Mouse (Mus musculus): Measurements from ENCODE around the gene Irf2bp1.

Gene Irf2bp1

GRCm38 (mm10) chr7:19000421-19000820 is 3.4 kb upstream of the Irf2bp1 start:
- DNase-seq (ENCODE audit: low read depth, low spot score) = no peak

- DNase-seq (ENCODE audit: low read depth, low spot score) = no peak
Observed at GRCm38 (mm10) chr7:19001066-19001806, 2.6 kb upstream of the Irf2bp1 start.

GRCm38 (mm10) chr7:19001807-19002085 is 2.1 kb upstream of the Irf2bp1 start:
- DNase-seq (ENCODE audit: low read depth, low spot score) = no peak

- DNase-seq (ENCODE audit: low read depth, low spot score) = no peak
Observed at GRCm38 (mm10) chr7:19002115-19002514, 1.7 kb upstream of the Irf2bp1 start.

- peak; percentile 80 for DNase-seq (ENCODE audit: low read depth, low spot score)
Observed at GRCm38 (mm10) chr7:19002848-19003498, 871 bp upstream of the Irf2bp1 start.

- no peak for DNase-seq (ENCODE audit: low read depth, low spot score)
Observed at GRCm38 (mm10) chr7:19004631-19005079, 811 bp downstream of the Irf2bp1 start.

GRCm38 (mm10) chr7:19005417-19006121 is 1.7 kb downstream of the Irf2bp1 start:
- DNase-seq (ENCODE audit: low read depth, low spot score) = no peak

GRCm38 (mm10) chr7:19006476-19006875 is 2.6 kb downstream of the Irf2bp1 start:
- peak; percentile 77 for DNase-seq (ENCODE audit: low read depth, low spot score)

- no peak for DNase-seq (ENCODE audit: low read depth, low spot score)
Observed at GRCm38 (mm10) chr7:19007026-19007977, 3.5 kb downstream of the Irf2bp1 start.

GRCm38 (mm10) chr7:19010581-19010980 is 6.7 kb downstream of the Irf2bp1 start:
- DNase-seq (ENCODE audit: low read depth, low spot score) = no peak

GRCm38 (mm10) chr7:19012025-19012621 is 8.3 kb downstream of the Irf2bp1 start:
- no peak for DNase-seq (ENCODE audit: low read depth, low spot score)

GRCm38 (mm10) chr7:19012882-19013281 is 9.0 kb downstream of the Irf2bp1 start:
- no peak for DNase-seq (ENCODE audit: low read depth, low spot score)

GRCm38 (mm10) chr7:19014452-19014851 is 10.6 kb downstream of the Irf2bp1 start:
- DNase-seq (ENCODE audit: low read depth, low spot score) = no peak

GRCm38 (mm10) chr7:19016042-19016441 is 12.2 kb downstream of the Irf2bp1 start:
- no peak for DNase-seq (ENCODE audit: low read depth, low spot score)

GRCm38 (mm10) chr7:19017909-19018308 is 14.1 kb downstream of the Irf2bp1 start:
- DNase-seq (ENCODE audit: low read depth, low spot score) = no peak

- no peak for DNase-seq (ENCODE audit: low read depth, low spot score)
Observed at GRCm38 (mm10) chr7:19021048-19021447, 17.2 kb downstream of the Irf2bp1 start.

GRCm38 (mm10) chr7:19022189-19022958 is 18.5 kb downstream of the Irf2bp1 start:
- DNase-seq (ENCODE audit: low read depth, low spot score) = no peak

- DNase-seq (ENCODE audit: low read depth, low spot score) = no peak
Observed at GRCm38 (mm10) chr7:19023357-19023814, 19.5 kb downstream of the Irf2bp1 start, which contains the start of gene Foxa3. Gene Foxa3, minus strand, starts transcription at chr7:19023538.

- DNase-seq (ENCODE audit: low read depth, low spot score) = peak; percentile 94
Observed at GRCm38 (mm10) chr7:19024096-19024506, 20.3 kb downstream of the Irf2bp1 start, which contains the start of gene Sympk. Gene Sympk, plus strand, starts transcription at chr7:19024377.

Measured in retina, postnatal 7 days (tissue).